Mouse (Mus musculus): ENCODE measurements around the gene Sult6b2. TPM values are rescaled to one million over a fixed set of nuclear protein-coding genes. Genes with fewer than 3 reads are reported as not detected.

The Sult6b2 gene
- total and polyA plus RNA-seq, 3 experiments: 0.16 TPM; not detected in 2

GRCm38 (mm10) chr6:142746765-142747164, 57.5 kb downstream of the Sult6b2 start:
- no peak for DNase-seq (ENCODE audit: low spot score)
- TF ChIP-seq GATA1 (IDR thresholded peaks at IDR 0.05; ENCODE audit: borderline replicate concordance, low read length): no peak
- TF ChIP-seq POLR2AphosphoS5 (IDR thresholded peaks at IDR 0.05; ENCODE audit: insufficient replicate concordance, low read depth, low read length): no peak
- no peak for TF ChIP-seq GATA2 (IDR thresholded peaks at IDR 0.05; ENCODE audit: borderline replicate concordance, low read depth, low read length)
- TF ChIP-seq TAL1 (conservative IDR thresholded peaks at IDR 0.05; ENCODE audit: low read depth, low read length): no peak
- TF ChIP-seq CTCF (IDR thresholded peaks at IDR 0.05; ENCODE audit: low read depth, low read length): no peak
- Histone ChIP-seq H3K36me3 (replicated peaks) (no peaks in the 10 kb centered on the region), H3K27me3 (ENCODE audit: insufficient read depth, low read length) (0 out of 2 replicates have a peak, but pooled peaks cover 5% of the 10 kb centered on the region), H3K9me3 (replicated peaks) (peaks cover 3% of the 10 kb centered on the region), H3K4me1 (ENCODE audit: insufficient read depth, low read depth, low read length) (peaks cover 30% of the 10 kb centered on the region), H3K4me3 (ENCODE audit: low read depth, low read length) (no peak overlapping the region)
- no peak for ATAC-seq (ENCODE audit: extremely low read depth, insufficient number of reproducible peaks, low FRiP score, poor library complexity, severe bottlenecking)

GRCm38 (mm10) chr6:142745484-142745883, 58.8 kb downstream of the Sult6b2 start:
- TF ChIP-seq GATA2 (IDR thresholded peaks at IDR 0.05; ENCODE audit: borderline replicate concordance, low read depth, low read length) (no peak), CTCF (IDR thresholded peaks at IDR 0.05; ENCODE audit: low read depth, low read length) (no peak), TAL1 (conservative IDR thresholded peaks at IDR 0.05; ENCODE audit: low read depth, low read length) (no peak)
- Histone ChIP-seq H3K27me3 (ENCODE audit: insufficient read depth, low read length) (peaks cover 6% of the 10 kb centered on the region; the same call in 1 of the 2 replicates), H3K36me3 (replicated peaks) (no peaks in the 10 kb centered on the region), H3K4me3 (ENCODE audit: low read depth, low read length) (no peak overlapping the region), H3K4me1 (ENCODE audit: insufficient read depth, low read depth, low read length) (peaks cover 25% of the 10 kb centered on the region), H3K9me3 (replicated peaks) (peaks cover 3% of the 10 kb centered on the region)
- DNase-seq (ENCODE audit: low spot score) (no peak), ATAC-seq (ENCODE audit: extremely low read depth, insufficient number of reproducible peaks, low FRiP score, poor library complexity, severe bottlenecking) (no peak)

GRCm38 (mm10) chr6:142743193-142743592, 61.1 kb downstream of the Sult6b2 start:
- no peak overlapping the region for H3K4me3 ChIP-seq (ENCODE audit: low read depth, low read length)
- TF ChIP-seq POLR2AphosphoS5 (IDR thresholded peaks at IDR 0.05; ENCODE audit: insufficient replicate concordance, low read depth, low read length): no peak
- no peak for TF ChIP-seq TAL1 (conservative IDR thresholded peaks at IDR 0.05; ENCODE audit: low read depth, low read length)
- no peak for TF ChIP-seq GATA2 (IDR thresholded peaks at IDR 0.05; ENCODE audit: borderline replicate concordance, low read depth, low read length)
- no peak for TF ChIP-seq GATA1 (IDR thresholded peaks at IDR 0.05; ENCODE audit: borderline replicate concordance, low read length)
- no peak for TF ChIP-seq CTCF (IDR thresholded peaks at IDR 0.05; ENCODE audit: low read depth, low read length)
- DNase-seq (ENCODE audit: low spot score) (no peak), ATAC-seq (ENCODE audit: extremely low read depth, insufficient number of reproducible peaks, low FRiP score, poor library complexity, severe bottlenecking) (no peak)
- peaks cover 16% of the 10 kb centered on the region for H3K27me3 ChIP-seq (ENCODE audit: insufficient read depth, low read length)
- peaks cover 16% of the 10 kb centered on the region for H3K4me1 ChIP-seq (ENCODE audit: insufficient read depth, low read depth, low read length)
- H3K36me3 ChIP-seq (replicated peaks): no peaks in the 10 kb centered on the region
- H3K9me3 ChIP-seq (replicated peaks): peaks cover 3% of the 10 kb centered on the region

- Histone ChIP-seq H3K27me3 (ENCODE audit: insufficient read depth, low read length) (peaks cover 19% of the 10 kb centered on the region), H3K9me3 (replicated peaks) (peaks cover 3% of the 10 kb centered on the region), H3K4me3 (ENCODE audit: low read depth, low read length) (no peak overlapping the region), H3K4me1 (ENCODE audit: insufficient read depth, low read depth, low read length) (peaks cover 5% of the 10 kb centered on the region; the same call in 1 of the 2 replicates), H3K36me3 (replicated peaks) (no peaks in the 10 kb centered on the region)
- no peak for TF ChIP-seq CTCF (IDR thresholded peaks at IDR 0.05; ENCODE audit: low read depth, low read length)
- TF ChIP-seq TAL1 (conservative IDR thresholded peaks at IDR 0.05; ENCODE audit: low read depth, low read length): no peak
- no peak for TF ChIP-seq POLR2AphosphoS5 (IDR thresholded peaks at IDR 0.05; ENCODE audit: insufficient replicate concordance, low read depth, low read length)
- TF ChIP-seq GATA1 (IDR thresholded peaks at IDR 0.05; ENCODE audit: borderline replicate concordance, low read length): no peak
- no peak for TF ChIP-seq GATA2 (IDR thresholded peaks at IDR 0.05; ENCODE audit: borderline replicate concordance, low read depth, low read length)
- ATAC-seq (ENCODE audit: extremely low read depth, insufficient number of reproducible peaks, low FRiP score, poor library complexity, severe bottlenecking): no peak
- no peak for DNase-seq (ENCODE audit: low spot score)
Observed at GRCm38 (mm10) chr6:142741763-142742162, 62.5 kb downstream of the Sult6b2 start.

GRCm38 (mm10) chr6:142738637-142739036, 65.7 kb downstream of the Sult6b2 start:
- TF ChIP-seq GATA2 (IDR thresholded peaks at IDR 0.05; ENCODE audit: borderline replicate concordance, low read depth, low read length) (no peak), TAL1 (conservative IDR thresholded peaks at IDR 0.05; ENCODE audit: low read depth, low read length) (no peak), CTCF (IDR thresholded peaks at IDR 0.05; ENCODE audit: low read depth, low read length) (no peak), GATA1 (IDR thresholded peaks at IDR 0.05; ENCODE audit: borderline replicate concordance, low read length) (no peak), POLR2AphosphoS5 (IDR thresholded peaks at IDR 0.05; ENCODE audit: insufficient replicate concordance, low read depth, low read length) (no peak)
- peaks cover 21% of the 10 kb centered on the region for H3K27me3 ChIP-seq (ENCODE audit: insufficient read depth, low read length)
- H3K9me3 ChIP-seq (replicated peaks): no peaks in the 10 kb centered on the region
- DNase-seq (ENCODE audit: low spot score) (no peak), ATAC-seq (ENCODE audit: extremely low read depth, insufficient number of reproducible peaks, low FRiP score, poor library complexity, severe bottlenecking) (no peak)
- no peak overlapping the region for H3K4me3 ChIP-seq (ENCODE audit: low read depth, low read length)
- H3K4me1 ChIP-seq (ENCODE audit: insufficient read depth, low read depth, low read length): peaks cover 3% of the 10 kb centered on the region; the same call in 1 of the 2 replicates
- no peaks in the 10 kb centered on the region for H3K36me3 ChIP-seq (replicated peaks)

GRCm38 (mm10) chr6:142738225-142738624, 66.1 kb downstream of the Sult6b2 start:
- peaks cover 21% of the 10 kb centered on the region for H3K27me3 ChIP-seq (ENCODE audit: insufficient read depth, low read length)
- peaks cover 3% of the 10 kb centered on the region; the same call in 1 of the 2 replicates for H3K4me1 ChIP-seq (ENCODE audit: insufficient read depth, low read depth, low read length)
- no peak for ATAC-seq (ENCODE audit: extremely low read depth, insufficient number of reproducible peaks, low FRiP score, poor library complexity, severe bottlenecking)
- H3K9me3 ChIP-seq (replicated peaks): no peaks in the 10 kb centered on the region
- DNase-seq (ENCODE audit: low spot score): no peak
- no peaks in the 10 kb centered on the region for H3K36me3 ChIP-seq (replicated peaks)
- TF ChIP-seq CTCF (IDR thresholded peaks at IDR 0.05; ENCODE audit: low read depth, low read length): no peak
- TF ChIP-seq TAL1 (conservative IDR thresholded peaks at IDR 0.05; ENCODE audit: low read depth, low read length): no peak
- TF ChIP-seq GATA1 (IDR thresholded peaks at IDR 0.05; ENCODE audit: borderline replicate concordance, low read length): no peak
- no peak for TF ChIP-seq POLR2AphosphoS5 (IDR thresholded peaks at IDR 0.05; ENCODE audit: insufficient replicate concordance, low read depth, low read length)
- no peak for TF ChIP-seq GATA2 (IDR thresholded peaks at IDR 0.05; ENCODE audit: borderline replicate concordance, low read depth, low read length)
- H3K4me3 ChIP-seq (ENCODE audit: low read depth, low read length): no peak overlapping the region

All from G1E (cell line).